Mouse (Mus musculus) CH12.LX (cell line): ENCODE measurements around the gene Olfr1509. TPM values are rescaled to one million over a fixed set of nuclear protein-coding genes. Genes with fewer than 3 reads are reported as not detected.

Source experiments
- DNase-seq: peaks from one replicate; pipeline ENCODE4 v3.0.0-alpha.2; 2013; ENCODE audit errors: extremely low read depth
- H3K27ac ChIP-seq: 2 replicates; pipeline ENCODE4 v1.5.1; 2012; ENCODE audit warnings: low read depth, mild to moderate bottlenecking, control low read depth, moderate library complexity; ENCODE audit not compliant: insufficient read depth
- H3K27me3 ChIP-seq: replicated peaks from 2 replicates; pipeline ENCODE3; 2012; ENCODE audit warnings: inconsistent platforms
- H3K36me3 ChIP-seq, 2 experiments: replicated peaks in 1 of 2; 2 replicates each; pipeline versions ENCODE3 to v1.6.1; 2012; ENCODE audit warnings: inconsistent platforms in 1 of 2, low read length in 1 of 2, mild to moderate bottlenecking in 1 of 2, mixed read lengths in 1 of 2, moderate library complexity in 1 of 2; ENCODE audit not compliant: control insufficient read depth in 1 of 2, insufficient read depth in 1 of 2
- H3K4me1 ChIP-seq, 2 experiments: 2 replicates each; pipeline ENCODE4 v1.6.1; 2012; ENCODE audit warnings: inconsistent platforms in 1 of 2, moderate library complexity in 1 of 2; ENCODE audit not compliant: insufficient read depth in 2 of 2, control insufficient read depth in 1 of 2
- H3K4me2 ChIP-seq: 2 replicates; pipeline ENCODE4 v1.6.1; 2012; ENCODE audit warnings: low read depth, mild to moderate bottlenecking, control low read depth; ENCODE audit not compliant: poor library complexity, insufficient read depth, severe bottlenecking
- H3K4me3 ChIP-seq, 3 experiments: fragments of 150-350 bp in 1 of 3; sonication (generic) in 1 of 3; replicated peaks in 1 of 3; 2 replicates each; pipeline versions ENCODE3 to v1.5.1; 2011 to 2012; ENCODE audit warnings: low read depth in 2 of 3, low read length in 2 of 3, mild to moderate bottlenecking in 2 of 3, moderate library complexity in 2 of 3, control low read depth in 1 of 3, improper control_type of control experiment in 1 of 3, inconsistent platforms in 1 of 3, mixed read lengths in 1 of 3; ENCODE audit not compliant: poor library complexity in 1 of 3
- H3K79me2 ChIP-seq: replicated peaks from 2 replicates; pipeline ENCODE4 v1.6.1; 2012; ENCODE audit warnings: mild to moderate bottlenecking, moderate library complexity; ENCODE audit not compliant: control insufficient read depth, poor library complexity, insufficient read depth, severe bottlenecking; ENCODE audit errors: extremely low read depth
- H3K9ac ChIP-seq: 2 replicates; pipeline ENCODE4 v1.6.1; 2012; ENCODE audit warnings: low read depth, mild to moderate bottlenecking, control low read depth, moderate library complexity; ENCODE audit not compliant: insufficient read depth
- H3K9me3 ChIP-seq: replicated peaks from 2 replicates; pipeline ENCODE3; 2012; ENCODE audit warnings: low read length, inconsistent platforms, mixed read lengths
- BHLHE40 ChIP-seq: IDR thresholded peaks from 2 replicates; pipeline ENCODE4 v1.6.1; 2011; ENCODE audit warnings: mild to moderate bottlenecking, low read depth, low read length, improper control_type of control experiment
- CHD1 ChIP-seq: IDR thresholded peaks from 2 replicates; pipeline ENCODE4 v1.6.1; 2012; ENCODE audit warnings: low read depth, low read length, improper control_type of control experiment, inconsistent platforms
- CHD2 ChIP-seq: IDR thresholded peaks from 2 replicates; pipeline ENCODE4 v1.6.1; 2011; ENCODE audit warnings: low read length, improper control_type of control experiment
- E2F4 ChIP-seq: IDR thresholded peaks from 2 replicates; pipeline ENCODE4 v1.6.1; 2011; ENCODE audit warnings: low read depth, low read length, improper control_type of control experiment; ENCODE audit not compliant: insufficient replicate concordance
- IRF4 ChIP-seq: IDR thresholded peaks from 2 replicates; pipeline ENCODE4 v1.6.1; 2014; ENCODE audit warnings: low read depth, mild to moderate bottlenecking, inconsistent platforms, low read length, improper control_type of control experiment
- JUN ChIP-seq: IDR thresholded peaks from 2 replicates; pipeline ENCODE4 v1.6.1; 2011; ENCODE audit warnings: low read depth, mild to moderate bottlenecking, low read length, improper control_type of control experiment, moderate library complexity; ENCODE audit not compliant: insufficient read depth
- KAT2A ChIP-seq: IDR thresholded peaks from 2 replicates; pipeline ENCODE4 v1.6.1; 2012; ENCODE audit warnings: low read length, improper control_type of control experiment, inconsistent platforms; ENCODE audit not compliant: insufficient replicate concordance
- MAFK ChIP-seq: IDR thresholded peaks from 2 replicates; pipeline ENCODE4 v1.6.1; 2011; ENCODE audit warnings: low read length, improper control_type of control experiment; ENCODE audit not compliant: insufficient replicate concordance
- MAX ChIP-seq: IDR thresholded peaks from 2 replicates; pipeline ENCODE4 v1.6.1; 2011; ENCODE audit warnings: low read length, improper control_type of control experiment
- MAZ ChIP-seq: IDR thresholded peaks from 2 replicates; pipeline ENCODE4 v1.6.1; 2012; ENCODE audit warnings: low read depth, mild to moderate bottlenecking, inconsistent platforms, low read length, improper control_type of control experiment, moderate library complexity
- MEF2A ChIP-seq: IDR thresholded peaks from 2 replicates; pipeline ENCODE4 v1.6.1; 2014; ENCODE audit warnings: low read depth, mild to moderate bottlenecking, inconsistent platforms, low read length, improper control_type of control experiment, borderline replicate concordance
- RAD21 ChIP-seq: IDR thresholded peaks from 2 replicates; pipeline ENCODE4 v1.6.1; 2011; ENCODE audit warnings: low read depth, mild to moderate bottlenecking, low read length, improper control_type of control experiment, moderate library complexity
- RCOR1 ChIP-seq: conservative IDR thresholded peaks from 2 replicates; pipeline ENCODE4 v1.6.1; 2012; ENCODE audit warnings: low read depth, mild to moderate bottlenecking, inconsistent platforms, low read length, improper control_type of control experiment
- TBP ChIP-seq: conservative IDR thresholded peaks from 2 replicates; pipeline ENCODE4 v1.6.1; 2011; ENCODE audit warnings: low read depth, low read length, improper control_type of control experiment
- USF2 ChIP-seq: conservative IDR thresholded peaks from 2 replicates; pipeline ENCODE4 v1.6.1; 2011; ENCODE audit warnings: low read depth, low read length, improper control_type of control experiment
- ZKSCAN1 ChIP-seq: IDR thresholded peaks from 2 replicates; pipeline ENCODE4 v1.6.1; 2012; ENCODE audit warnings: low read depth, inconsistent platforms, low read length, improper control_type of control experiment, borderline replicate concordance
- ZNF384 ChIP-seq: IDR thresholded peaks from 2 replicates; pipeline ENCODE4 v1.6.1; 2012; ENCODE audit warnings: low read depth, low read length, improper control_type of control experiment, inconsistent platforms
- dilution Hi-C: fragments of 300-500 bp; cut with MboI; formaldehyde crosslinking; loops from 2 replicates; pipeline ENCODE4 v1.14.3; 2020; ENCODE audit warnings: low sequenced_read_pairs; ENCODE audit not compliant: extremely low pct_unique_long_range_greater_than_20kb, extremely low pct_ligation_motif_present
- in situ Hi-C: fragments of 300-500 bp; cut with MboI; formaldehyde crosslinking; loops from 3 replicates; pipeline ENCODE4 v1.14.3; 2019; ENCODE audit warnings: low sequenced_read_pairs, low pct_ligation_motif_present, low pct_unique_long_range_greater_than_20kb, mixed read lengths
- polyA plus RNA-seq: library from polyadenylated mRNA; unstranded; fragments of >175 nt; gene quantifications from 2 replicates; pipeline ENCODE4 v1.2.1, GENCODE M21; 2012; ENCODE audit warnings: low read depth; ENCODE audit not compliant: insufficient read length
- total RNA-seq, 2 experiments: library from RNA; depleted of rRNA; stranded (reverse); fragments of 300-350 nt in 1 of 2; fragments of >200 nt in 1 of 2; gene quantifications; 2 replicates each; pipeline ENCODE4 v1.2.3; 2012 to 2014

Gene Olfr1509
- total and polyA plus RNA-seq, 3 experiments: not detected

DNA sequence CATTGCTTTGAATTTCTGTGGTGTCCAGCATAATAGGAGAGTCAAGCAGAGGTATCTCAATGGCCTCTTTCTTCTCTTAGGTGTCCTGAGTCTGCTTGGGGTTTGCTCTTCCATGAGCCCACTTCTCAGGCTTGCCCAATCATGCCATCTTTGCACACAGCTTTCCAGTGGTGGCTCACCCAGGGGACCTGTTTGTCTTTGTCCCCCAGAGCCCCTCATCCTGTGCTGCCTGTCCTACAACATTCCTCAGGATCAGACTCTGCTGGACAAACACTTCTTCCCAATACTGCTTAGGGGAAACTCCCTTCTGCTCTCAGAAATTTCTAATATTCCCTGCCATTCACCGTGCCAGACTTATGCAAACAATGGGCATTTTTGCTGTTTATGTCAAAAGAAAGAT lies 22.9 kb downstream of the Olfr1509 start:
- H3K27me3 ChIP-seq: no peaks in the 10 kb centered on the region
- H3K9me3 ChIP-seq: no peaks in the 10 kb centered on the region
- H3K27ac ChIP-seq: no peak overlapping the region
- H3K9ac ChIP-seq: no peak overlapping the region
- H3K36me3 ChIP-seq: no peaks in the 10 kb centered on the region
- no peak overlapping the region for H3K4me3 ChIP-seq
- no peak for TF ChIP-seq E2F4
- H3K4me1 ChIP-seq: no peaks in the 10 kb centered on the region
- in situ Hi-C loops: no loop called here
- no peaks in the 10 kb centered on the region for H3K79me2 ChIP-seq
- no peak overlapping the region for H3K4me2 ChIP-seq
- no peak for DNase-seq
- dilution Hi-C loops: no loop called here

DNA sequence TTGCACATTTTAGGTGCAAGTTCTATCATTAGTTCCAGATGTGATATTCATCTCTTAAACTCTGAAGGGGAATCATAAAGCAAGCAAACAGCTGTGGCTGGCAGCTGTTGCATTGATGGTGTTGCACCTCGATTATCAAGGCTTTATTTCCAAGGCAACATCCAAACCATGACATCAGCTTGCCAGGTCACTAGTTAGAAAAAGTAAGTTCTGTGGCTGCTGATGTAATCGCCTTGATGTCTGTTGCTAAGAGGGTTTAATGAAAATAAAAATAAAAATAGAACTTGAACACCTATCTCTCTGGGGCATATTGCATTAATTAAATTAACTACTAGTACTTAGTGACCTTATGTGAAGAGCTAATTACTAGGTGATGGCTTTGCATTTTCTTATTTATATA lies 24.6 kb downstream of the Olfr1509 start, which contains the start of gene Olfr1508:
TSS of gene Olfr1508 (minus strand) at position 101 of the 400 bp plus-strand sequence.
- no peak for DNase-seq
- Histone ChIP-seq H3K79me2 (no peaks in the 10 kb centered on the region), H3K4me2 (no peak within 1 kb of the TSS), H3K9ac (no peak within 1 kb of the TSS), H3K9me3 (no peaks in the 10 kb centered on the region), H3K4me3 (no peak within 1 kb of the TSS), H3K4me1 (no peaks in the 10 kb centered on the region), H3K36me3 (no peaks in the 10 kb centered on the region), H3K27me3 (no peaks in the 10 kb centered on the region), H3K27ac (no peak within 1 kb of the TSS)
- in situ Hi-C loops: no loop called here
- dilution Hi-C loops: no loop called here
- no peak for TF ChIP-seq MAX
- no peak for TF ChIP-seq ZKSCAN1
- no peak for TF ChIP-seq JUN
- TF ChIP-seq IRF4: no peak
- no peak for TF ChIP-seq TBP
- TF ChIP-seq RAD21: no peak
- no peak for TF ChIP-seq RCOR1
- no peak for TF ChIP-seq CHD2
- no peak for TF ChIP-seq CHD1
- TF ChIP-seq MAZ: no peak

GRCm38 (mm10) chr14:52495516-52495915 lies 52.7 kb downstream of the Olfr1509 start, which contains the start of gene Olfr1507:
Olfr1507 (minus strand) TSS chr14:52495749.
- no peak within 1 kb of the TSS for H3K4me3 ChIP-seq
- H3K27ac ChIP-seq: no peak within 1 kb of the TSS
- in situ Hi-C loops: no loop called here
- no peak within 1 kb of the TSS for H3K4me2 ChIP-seq
- H3K4me1 ChIP-seq: no peaks in the 10 kb centered on the region
- no peaks in the 10 kb centered on the region for H3K36me3 ChIP-seq
- no peak within 1 kb of the TSS for H3K9ac ChIP-seq
- no peak for TF ChIP-seq ZNF384
- TF ChIP-seq MAFK: no peak
- TF ChIP-seq ZKSCAN1: no peak
- TF ChIP-seq USF2: no peak
- no peak for TF ChIP-seq BHLHE40
- no peak for TF ChIP-seq KAT2A
- TF ChIP-seq MEF2A: no peak
- no peak for TF ChIP-seq MAZ
- TF ChIP-seq JUN: no peak
- TF ChIP-seq, all 38 proteins: peak for 0
- DNase-seq: no peak
- Histone ChIP-seq H3K9me3 (no peaks in the 10 kb centered on the region), H3K79me2 (no peaks in the 10 kb centered on the region), H3K27me3 (no peaks in the 10 kb centered on the region)
- dilution Hi-C loops: no loop called here
